Mouse (Mus musculus): ENCODE results near the gene Dnajb8.

- TF ChIP-seq CTCF (IDR thresholded peaks at IDR 0.05; ENCODE audit: borderline replicate concordance, extremely low read depth, insufficient read depth, insufficient read length) (no peak), POLR2A (IDR thresholded peaks at IDR 0.05; ENCODE audit: borderline replicate concordance, extremely low read depth, insufficient read depth, insufficient read length, poor library complexity, severe bottlenecking) (no peak)
Measured at GRCm38 (mm10) chr6:88192756-88193155, 29.3 kb upstream of the Dnajb8 start.

Measured in brain, embryonic 14.5 days (tissue).